8 mouse cellular contexts compared by ENCODE assay signal in the genomic region with DNA sequence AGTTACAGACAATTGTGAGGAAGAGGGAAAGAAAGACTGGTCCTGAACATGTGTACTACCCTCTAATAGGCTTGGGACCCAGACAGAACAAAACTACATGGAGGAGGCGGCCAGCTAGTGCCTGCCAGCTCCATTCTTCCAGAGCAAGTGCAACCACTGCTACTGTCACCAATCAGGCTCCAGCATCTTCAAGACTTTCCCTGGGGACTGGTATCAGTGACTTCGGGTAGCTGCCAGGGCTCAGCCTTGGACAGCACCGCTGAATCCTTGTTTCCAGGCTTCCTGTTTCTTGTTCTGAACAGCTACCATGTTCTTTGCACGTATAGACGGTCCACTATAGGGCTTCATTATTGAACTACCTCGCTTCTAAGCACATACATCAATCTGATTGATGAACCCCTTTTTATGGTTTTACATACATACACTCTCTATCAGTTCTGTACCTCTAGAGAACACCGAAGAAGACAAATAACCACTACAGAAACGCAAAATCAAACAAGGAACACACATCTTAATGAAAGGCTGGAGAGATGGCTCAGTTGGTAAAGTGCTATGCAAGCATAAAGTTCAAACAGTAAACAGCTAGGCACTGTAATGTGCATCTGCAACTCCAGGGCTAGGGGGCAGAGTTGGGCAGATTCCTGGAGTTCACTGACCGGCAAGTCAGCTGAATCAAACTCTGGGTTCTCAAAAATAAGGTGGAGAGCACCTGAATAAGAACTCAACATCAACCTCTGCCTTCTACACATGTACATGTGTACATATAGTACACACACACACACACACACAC. TPM values are rescaled to one million over a fixed set of nuclear protein-coding genes. Genes with fewer than 3 reads are reported as not detected.
DNase-seq lines count a peak whose midpoint lies in the region; ATAC-seq and TF ChIP-seq lines count a peak whose summit lies in the region.

No protein-coding gene starts in this region.

- H3K4me2 ChIP-seq in heart, embryonic 12.5 days, result no peak overlapping the region
- H3K4me2 ChIP-seq in forebrain, embryonic 12.5 days, result no peak overlapping the region

- no peaks in the 10 kb centered on the region for H3K9me3 ChIP-seq in heart, embryonic 12.5 days (replicated peaks)
- H3K9me3 ChIP-seq in forebrain, embryonic 12.5 days, result no peaks in the 10 kb centered on the region

- H3K4me3 ChIP-seq in heart, embryonic 12.5 days, result no peak overlapping the region
- H3K4me3 ChIP-seq in cortical plate, adult 2 months (ENCODE audit: insufficient read depth, low read length), result no peak overlapping the region
- H3K4me3 ChIP-seq in forebrain, embryonic 12.5 days (replicated peaks), result no peak overlapping the region

- no peak overlapping the region for H3K9ac ChIP-seq in heart, embryonic 12.5 days
- H3K9ac ChIP-seq in forebrain, embryonic 12.5 days, result no peak overlapping the region

- H3K27me3 ChIP-seq in heart, embryonic 12.5 days (replicated peaks), result no peaks in the 10 kb centered on the region
- no peaks in the 10 kb centered on the region for H3K27me3 ChIP-seq in forebrain, embryonic 12.5 days

- H3K4me1 ChIP-seq in heart, embryonic 12.5 days (replicated peaks), result 0 out of 2 replicates have a peak, but pooled peaks cover 4% of the 10 kb centered on the region
- H3K4me1 ChIP-seq in cortical plate, adult 2 months (ENCODE audit: control insufficient read depth, insufficient read depth, low read length), result peaks cover 1% of the 10 kb centered on the region; the same call in 1 of the 2 replicates
- no peaks in the 10 kb centered on the region for H3K4me1 ChIP-seq in forebrain, embryonic 12.5 days

- peak; percentile 51 for TF ChIP-seq CTCF in cortical plate, adult 2 months (IDR thresholded peaks at IDR 0.05; ENCODE audit: extremely low read depth, insufficient read depth, low read length)

- no peak for ATAC-seq in heart, embryonic 12.5 days (ENCODE audit: insufficient number of reproducible peaks, low FRiP score)
- no peak for ATAC-seq in monocyte, adult 5-6 weeks (replicated peaks; ENCODE audit: insufficient number of reproducible peaks, low FRiP score, low TSS enrichment, poor library complexity, severe bottlenecking)
- ATAC-seq in forebrain, embryonic 12.5 days (ENCODE audit: low FRiP score), result no peak

- H3K27ac ChIP-seq in heart, embryonic 12.5 days (ENCODE audit: poor library complexity, severe bottlenecking), result no peak overlapping the region
- H3K27ac ChIP-seq in cortical plate, adult 2 months (ENCODE audit: insufficient read depth, low read length), result no peak overlapping the region
- no peak overlapping the region for H3K27ac ChIP-seq in forebrain, embryonic 12.5 days

- intact Hi-C loops in heart, postnatal 10 days (cut with DNase I), result loop anchor here (1.0 kb wide), 1 partner anchor 83 kb away; no protein-coding TSS in a partner anchor

- TF ChIP-seq POLR2A in cortical plate, adult 2 months (IDR thresholded peaks at IDR 0.05; ENCODE audit: extremely low read depth, insufficient read depth, low read length), result no peak

- peak; percentile 32 to 42 for DNase-seq in heart, postnatal 10 days
- DNase-seq in retina, embryonic 14.5 days (ENCODE audit: low spot score), result peak; percentile 10
- no peak for DNase-seq in retina, postnatal 1 day
- DNase-seq in lung, postnatal 4 days, result peak; percentile 25 to 40

- H3K36me3 ChIP-seq in heart, embryonic 12.5 days, result peaks cover 49% of the 10 kb centered on the region
- peaks cover 15% of the 10 kb centered on the region for H3K36me3 ChIP-seq in forebrain, embryonic 12.5 days (replicated peaks)

- 80% methylated on average over 9 of the region's 9 CpGs for WGBS in heart, embryonic 12.5 days
- WGBS in forebrain, embryonic 12.5 days, result 90% methylated on average over 9 of the region's 9 CpGs

RNA-seq across cellular contexts. Expression of gene Cpd, which starts 35.9 kb away (rescaled TPM):
- total RNA-seq in heart, postnatal 10 days (2021), result 10 to 100 TPM; 66.5 to 71.9 TPM
- 24.3 and 25.7 TPM in 2 replicates for polyA plus RNA-seq in heart, embryonic 12.5 days (2016; fragmentation: Nextera tagmentation; extraction: Ambion mirVana)
- polyA plus RNA-seq in cortical plate, adult 2 months (2012; rRNA removed), result 29.1 and 30.5 TPM in 2 replicates
- total RNA-seq in monocyte, adult 5-6 weeks (2017), result 37.7 to 55.0 TPM (median 54.1 TPM) in 3 replicates
- 11.7 and 13.2 TPM in 2 replicates for polyA plus RNA-seq in forebrain, embryonic 12.5 days (2016; fragmentation: Nextera tagmentation; extraction: Ambion mirVana)

RNA-seq across cellular contexts. Expression of gene Gosr1, which starts 47.5 kb away (rescaled TPM):
- total RNA-seq in heart, postnatal 10 days (2021), result 10 to 100 TPM; 30.7 to 32.9 TPM
- 18.3 and 21.6 TPM in 2 replicates for polyA plus RNA-seq in heart, embryonic 12.5 days (2016; fragmentation: Nextera tagmentation; extraction: Ambion mirVana)
- 27.3 and 28.0 TPM in 2 replicates for polyA plus RNA-seq in cortical plate, adult 2 months (2012; rRNA removed)
- total RNA-seq in monocyte, adult 5-6 weeks (2017), result 43.3 to 103 TPM (median 80.0 TPM) in 3 replicates
- 29.7 and 31.9 TPM in 2 replicates for polyA plus RNA-seq in forebrain, embryonic 12.5 days (2016; fragmentation: Nextera tagmentation; extraction: Ambion mirVana)
